Mouse (Mus musculus): ENCODE data around the gene Ppa1. TPM values are rescaled to one million over a fixed set of nuclear protein-coding genes. Genes with fewer than 3 reads are reported as not detected.

The Ppa1 gene
- polyA plus RNA-seq, 1 experiment from 2014 or later = 265 TPM

DNA sequence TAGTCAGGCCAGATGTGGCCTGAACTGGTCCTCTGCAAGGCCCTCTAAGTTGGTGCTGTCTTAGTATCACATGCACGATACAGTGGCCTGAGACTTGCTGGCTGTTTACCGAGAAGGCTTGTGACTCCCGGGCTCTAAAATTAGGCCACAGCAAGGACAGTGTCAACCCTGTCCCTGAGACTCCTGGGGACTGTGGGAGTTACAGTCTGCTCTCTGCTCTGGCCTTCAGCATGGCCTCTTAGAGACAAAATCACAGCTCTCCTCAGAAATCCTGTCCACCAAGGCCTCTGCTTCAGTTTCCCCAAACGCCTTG, 20.5 kb upstream of the Ppa1 start:
- no peak for ATAC-seq
- 85% methylated on average over 4 of the region's 4 CpGs for WGBS
- H3K4me1 ChIP-seq (ENCODE audit: control insufficient read depth, insufficient read depth, low read length) = peaks cover 7% of the 10 kb centered on the region; the same call in 1 of the 2 replicates

DNA sequence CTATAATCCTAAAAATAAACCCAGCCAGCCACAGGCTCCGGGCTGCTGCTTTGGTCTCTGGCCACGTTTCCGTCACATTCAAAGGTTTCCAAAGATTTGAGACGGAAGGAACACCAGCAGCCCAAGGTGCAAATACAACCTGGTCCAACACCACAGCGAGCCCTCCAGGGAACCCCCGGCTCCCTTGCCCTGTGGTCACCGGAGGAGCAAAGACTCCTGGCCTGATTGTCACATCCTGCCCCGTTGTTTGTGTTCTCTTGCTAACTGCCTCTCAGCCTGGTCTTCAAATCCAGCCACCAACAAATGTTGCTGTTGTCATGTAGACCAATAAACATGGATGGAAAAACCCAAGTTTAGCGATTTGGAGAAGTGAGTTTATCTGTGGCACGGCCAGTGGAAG, 15.9 kb upstream of the Ppa1 start:
- no peak overlapping the region for H3K9ac ChIP-seq (ENCODE audit: low read length)
- ATAC-seq = no peak
- no peaks in the 10 kb centered on the region for H3K9me3 ChIP-seq (replicated peaks; ENCODE audit: control insufficient read depth, low read length)
- H3K27me3 ChIP-seq (replicated peaks; ENCODE audit: control insufficient read depth, insufficient read depth, low read length) = no peaks in the 10 kb centered on the region
- no peak overlapping the region for H3K27ac ChIP-seq (ENCODE audit: low read depth, low read length)
- DNase-seq (ENCODE audit: low spot score) = no peak
- H3K4me1 ChIP-seq (ENCODE audit: control insufficient read depth, insufficient read depth, low read length) = no peaks in the 10 kb centered on the region
- no peak overlapping the region for H3K4me3 ChIP-seq (ENCODE audit: low read depth, low read length)
- H3K36me3 ChIP-seq (ENCODE audit: control insufficient read depth, insufficient read depth, low read length) = no peaks in the 10 kb centered on the region
- H3K4me2 ChIP-seq (ENCODE audit: low read length) = no peak overlapping the region
- WGBS = 91% methylated on average over 10 of the region's 10 CpGs

More for the DNA sequence above, 20.5 kb upstream of the Ppa1 start:
- no peak overlapping the region for H3K27ac ChIP-seq (ENCODE audit: low read depth, low read length)
- no peaks in the 10 kb centered on the region for H3K9me3 ChIP-seq (replicated peaks; ENCODE audit: control insufficient read depth, low read length)
- H3K36me3 ChIP-seq (ENCODE audit: control insufficient read depth, insufficient read depth, low read length) = no peaks in the 10 kb centered on the region
- H3K27me3 ChIP-seq (replicated peaks; ENCODE audit: control insufficient read depth, insufficient read depth, low read length) = peaks cover 15% of the 10 kb centered on the region
- DNase-seq (ENCODE audit: low spot score) = no peak
- H3K4me3 ChIP-seq (ENCODE audit: low read depth, low read length) = no peak overlapping the region
- no peak overlapping the region for H3K4me2 ChIP-seq (ENCODE audit: low read length)
- H3K9ac ChIP-seq (ENCODE audit: low read length) = no peak overlapping the region

DNA sequence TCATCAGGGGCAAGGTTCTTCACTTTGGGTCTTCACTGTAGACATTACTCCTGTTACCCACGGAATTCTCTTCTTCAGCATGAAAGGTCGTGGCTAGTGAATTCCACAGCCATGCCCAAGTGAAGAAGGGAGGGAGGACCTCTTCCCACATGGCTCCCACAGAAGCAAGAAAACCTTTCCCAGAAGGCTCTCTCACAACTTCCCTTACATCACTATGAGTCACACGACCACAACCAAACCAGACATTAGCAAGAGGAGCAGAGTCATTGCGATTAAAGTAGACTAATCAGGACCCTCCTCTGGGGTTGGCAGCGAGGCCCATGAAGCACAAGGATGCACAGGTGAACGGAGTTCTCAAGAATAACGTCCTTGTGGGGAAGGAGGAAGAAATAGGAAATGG, 11.3 kb upstream of the Ppa1 start:
- H3K4me1 ChIP-seq (ENCODE audit: control insufficient read depth, insufficient read depth, low read length) = no peaks in the 10 kb centered on the region

DNA sequence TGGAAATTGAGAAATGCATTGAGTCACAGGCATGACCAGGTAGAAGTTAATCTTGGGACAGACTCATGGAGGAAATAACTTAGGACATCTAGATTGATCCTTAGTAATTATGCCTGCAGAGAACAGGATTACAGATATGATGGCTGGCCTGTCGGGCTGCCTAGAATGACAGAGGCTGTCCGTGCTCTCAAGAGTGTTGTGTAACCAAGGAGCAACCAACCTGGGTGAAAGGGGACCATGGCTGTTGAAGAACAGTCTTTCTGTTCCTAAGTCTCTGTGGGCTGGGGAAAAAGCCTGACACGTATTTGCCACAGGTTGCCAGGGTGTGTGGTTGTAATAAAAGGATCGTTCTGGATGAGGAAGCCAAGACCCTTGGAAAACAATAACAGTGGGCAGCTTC, 8.0 kb upstream of the Ppa1 start:
- Histone ChIP-seq H3K4me2 (ENCODE audit: low read length) (no peak overlapping the region), H3K4me3 (ENCODE audit: low read depth, low read length) (no peak overlapping the region), H3K36me3 (ENCODE audit: control insufficient read depth, insufficient read depth, low read length) (no peaks in the 10 kb centered on the region), H3K4me1 (ENCODE audit: control insufficient read depth, insufficient read depth, low read length) (no peaks in the 10 kb centered on the region), H3K9ac (ENCODE audit: low read length) (no peak overlapping the region), H3K27ac (ENCODE audit: low read depth, low read length) (no peak overlapping the region), H3K9me3 (replicated peaks; ENCODE audit: control insufficient read depth, low read length) (no peaks in the 10 kb centered on the region), H3K27me3 (replicated peaks; ENCODE audit: control insufficient read depth, insufficient read depth, low read length) (no peaks in the 10 kb centered on the region)
- ATAC-seq (no peak), DNase-seq (ENCODE audit: low spot score) (no peak)
- WGBS = 85% methylated on average over 4 of the region's 4 CpGs

More for the DNA sequence above, 11.3 kb upstream of the Ppa1 start:
- Histone ChIP-seq H3K4me3 (ENCODE audit: low read depth, low read length) (no peak overlapping the region), H3K27ac (ENCODE audit: low read depth, low read length) (no peak overlapping the region), H3K36me3 (ENCODE audit: control insufficient read depth, insufficient read depth, low read length) (no peaks in the 10 kb centered on the region), H3K4me2 (ENCODE audit: low read length) (no peak overlapping the region), H3K9me3 (replicated peaks; ENCODE audit: control insufficient read depth, low read length) (no peaks in the 10 kb centered on the region), H3K9ac (ENCODE audit: low read length) (no peak overlapping the region), H3K27me3 (replicated peaks; ENCODE audit: control insufficient read depth, insufficient read depth, low read length) (no peaks in the 10 kb centered on the region)
- DNase-seq (ENCODE audit: low spot score) = no peak
- WGBS = 74% methylated on average over 7 of the region's 7 CpGs
- ATAC-seq = no peak

DNA sequence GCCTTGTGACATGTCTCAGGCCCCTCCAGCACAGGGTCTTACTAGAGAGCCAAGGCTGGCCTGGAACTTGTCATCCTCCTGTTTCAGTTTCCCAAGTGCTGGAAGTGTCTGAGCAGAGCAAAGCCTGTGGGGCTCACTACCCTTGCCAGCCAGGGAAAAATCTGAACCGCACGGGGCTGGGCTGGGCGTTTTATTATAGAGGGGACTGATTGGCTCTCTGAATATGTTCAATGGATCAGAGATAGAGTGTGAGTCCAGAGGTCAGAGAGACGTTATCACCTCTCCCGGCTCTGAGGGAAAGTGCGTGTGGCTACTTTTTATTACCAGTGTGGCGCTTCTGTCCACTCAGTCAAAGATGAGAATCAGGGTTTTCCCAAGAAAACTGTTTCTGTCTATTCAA, 1.8 kb upstream of the Ppa1 start:
- Histone ChIP-seq H3K4me2 (ENCODE audit: low read length) (no peak overlapping the region), H3K27me3 (replicated peaks; ENCODE audit: control insufficient read depth, insufficient read depth, low read length) (no peaks in the 10 kb centered on the region), H3K27ac (ENCODE audit: low read depth, low read length) (no peak overlapping the region), H3K36me3 (ENCODE audit: control insufficient read depth, insufficient read depth, low read length) (peaks cover 2% of the 10 kb centered on the region; the same call in 1 of the 2 replicates), H3K4me3 (ENCODE audit: low read depth, low read length) (no peak overlapping the region), H3K9me3 (replicated peaks; ENCODE audit: control insufficient read depth, low read length) (no peaks in the 10 kb centered on the region), H3K4me1 (ENCODE audit: control insufficient read depth, insufficient read depth, low read length) (peaks cover 6% of the 10 kb centered on the region), H3K9ac (ENCODE audit: low read length) (no peak overlapping the region)
- DNase-seq (ENCODE audit: low spot score) (no peak), ATAC-seq (no peak)
- 71% methylated on average over 7 of the region's 7 CpGs for WGBS

DNA sequence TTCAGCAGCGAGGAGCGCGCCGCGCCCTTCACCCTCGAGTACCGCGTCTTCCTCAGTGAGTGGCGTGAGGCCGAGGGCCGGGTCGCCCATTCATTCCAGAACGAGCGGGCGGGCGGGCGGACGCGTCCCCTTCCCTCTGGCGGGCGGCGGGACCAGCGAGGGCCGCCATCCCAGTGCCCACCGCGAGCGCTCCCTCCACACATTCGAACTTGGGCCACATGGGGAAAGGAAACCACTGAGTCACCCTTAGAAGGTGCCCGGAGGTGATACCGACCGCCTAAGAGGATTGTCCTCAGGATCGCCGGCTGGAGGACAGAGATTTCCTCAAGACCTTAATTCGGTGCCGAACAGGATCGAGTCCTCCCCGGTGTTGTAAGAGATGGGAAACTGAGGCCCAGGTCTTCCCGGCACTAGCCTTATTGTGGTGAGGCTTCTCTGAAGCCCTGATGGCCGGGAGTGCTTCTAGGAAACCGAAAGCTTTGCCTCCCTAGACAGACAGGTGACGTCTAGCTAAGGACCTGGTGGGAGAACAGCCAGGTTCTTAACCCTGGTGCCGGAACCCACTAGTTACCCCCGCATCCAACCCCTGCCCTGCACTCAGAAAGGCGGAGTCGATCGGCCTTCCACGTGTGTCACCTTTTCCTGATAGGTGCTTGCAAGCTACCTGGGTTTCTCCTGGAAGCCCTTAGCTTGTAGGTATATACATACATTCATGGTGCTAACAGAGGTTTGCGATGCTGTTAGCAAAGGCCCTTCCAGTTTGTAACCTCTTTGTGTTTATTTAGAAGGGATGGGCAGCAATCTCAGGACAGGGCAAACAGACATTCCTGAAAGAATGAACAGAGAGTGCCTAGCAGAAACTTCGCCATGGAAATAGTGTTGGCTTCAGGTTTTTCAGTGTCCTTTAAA, 639 bp downstream of the Ppa1 start:
- Histone ChIP-seq H3K27me3 (replicated peaks; ENCODE audit: control insufficient read depth, insufficient read depth, low read length) (no peaks in the 10 kb centered on the region), H3K4me2 (ENCODE audit: low read length) (peak overlapping the region; percentile 93), H3K36me3 (ENCODE audit: control insufficient read depth, insufficient read depth, low read length) (peaks cover 15% of the 10 kb centered on the region; the same call in 1 of the 2 replicates), H3K9ac (ENCODE audit: low read length) (peak overlapping the region; percentile 85), H3K9me3 (replicated peaks; ENCODE audit: control insufficient read depth, low read length) (no peaks in the 10 kb centered on the region), H3K27ac (ENCODE audit: low read depth, low read length) (peak overlapping the region; percentile 84), H3K4me3 (ENCODE audit: low read depth, low read length) (peak overlapping the region; percentile 85), H3K4me1 (ENCODE audit: control insufficient read depth, insufficient read depth, low read length) (peaks cover 6% of the 10 kb centered on the region)
- DNase-seq (ENCODE audit: low spot score) (no peak), ATAC-seq (peak; percentile 72; the same call in 1 of the 2 replicates)
- 1% methylated on average over 46 of the region's 49 CpGs for WGBS

DNA sequence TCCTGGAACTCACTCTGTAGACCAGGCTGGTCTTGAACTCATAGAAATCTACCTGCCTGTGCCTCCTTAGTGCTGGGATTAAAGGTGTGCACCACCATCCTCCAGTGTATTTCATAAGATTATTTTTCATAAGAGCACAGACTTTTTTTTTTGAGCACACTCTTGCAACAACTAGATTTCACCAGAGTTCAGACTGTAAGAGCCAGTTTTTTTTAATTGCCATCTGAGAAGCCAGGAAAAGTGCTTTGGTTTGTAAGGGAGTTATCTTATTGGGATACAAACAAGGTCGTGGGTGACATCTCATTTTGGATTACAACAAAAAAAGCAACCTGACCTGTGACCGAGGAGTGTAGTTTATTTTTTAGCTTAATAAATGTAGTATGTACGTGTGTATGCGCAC, 5.8 kb downstream of the Ppa1 start:
- Histone ChIP-seq H3K9me3 (replicated peaks; ENCODE audit: control insufficient read depth, low read length) (no peaks in the 10 kb centered on the region), H3K4me3 (ENCODE audit: low read depth, low read length) (no peak overlapping the region), H3K27me3 (replicated peaks; ENCODE audit: control insufficient read depth, insufficient read depth, low read length) (no peaks in the 10 kb centered on the region), H3K4me1 (ENCODE audit: control insufficient read depth, insufficient read depth, low read length) (peaks cover 3% of the 10 kb centered on the region), H3K36me3 (ENCODE audit: control insufficient read depth, insufficient read depth, low read length) (peaks cover 27% of the 10 kb centered on the region), H3K4me2 (ENCODE audit: low read length) (no peak overlapping the region), H3K27ac (ENCODE audit: low read depth, low read length) (no peak overlapping the region), H3K9ac (ENCODE audit: low read length) (no peak overlapping the region)
- no peak for ATAC-seq
- 92% methylated on average over 4 of the region's 4 CpGs for WGBS
- no peak for DNase-seq (ENCODE audit: low spot score)

DNA sequence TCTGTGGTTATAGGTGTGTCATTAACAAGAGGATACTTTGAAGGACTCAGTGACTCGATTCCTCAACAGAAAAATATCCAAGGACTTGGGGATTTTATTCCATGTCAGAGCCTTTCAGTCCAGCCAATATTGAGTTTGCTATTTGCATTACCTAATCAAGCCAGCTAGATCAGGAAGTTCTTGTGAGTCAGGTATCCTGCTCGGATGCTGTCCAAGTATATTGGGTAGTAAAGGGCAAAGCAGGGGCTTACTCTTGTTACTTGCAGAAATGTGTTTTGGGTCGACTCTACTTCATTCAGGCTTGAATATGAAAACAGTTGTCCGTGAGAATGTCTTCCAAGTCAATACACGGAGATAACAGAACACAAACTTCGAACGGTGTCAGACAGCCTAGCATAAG, 6.3 kb downstream of the Ppa1 start:
- Histone ChIP-seq H3K27me3 (replicated peaks; ENCODE audit: control insufficient read depth, insufficient read depth, low read length) (no peaks in the 10 kb centered on the region), H3K9ac (ENCODE audit: low read length) (no peak overlapping the region), H3K4me2 (ENCODE audit: low read length) (no peak overlapping the region), H3K36me3 (ENCODE audit: control insufficient read depth, insufficient read depth, low read length) (peaks cover 33% of the 10 kb centered on the region), H3K9me3 (replicated peaks; ENCODE audit: control insufficient read depth, low read length) (no peaks in the 10 kb centered on the region), H3K4me1 (ENCODE audit: control insufficient read depth, insufficient read depth, low read length) (no peaks in the 10 kb centered on the region), H3K4me3 (ENCODE audit: low read depth, low read length) (no peak overlapping the region), H3K27ac (ENCODE audit: low read depth, low read length) (no peak overlapping the region)
- DNase-seq (ENCODE audit: low spot score) (no peak), ATAC-seq (no peak)
- WGBS = 94% methylated on average over 7 of the region's 7 CpGs

DNA sequence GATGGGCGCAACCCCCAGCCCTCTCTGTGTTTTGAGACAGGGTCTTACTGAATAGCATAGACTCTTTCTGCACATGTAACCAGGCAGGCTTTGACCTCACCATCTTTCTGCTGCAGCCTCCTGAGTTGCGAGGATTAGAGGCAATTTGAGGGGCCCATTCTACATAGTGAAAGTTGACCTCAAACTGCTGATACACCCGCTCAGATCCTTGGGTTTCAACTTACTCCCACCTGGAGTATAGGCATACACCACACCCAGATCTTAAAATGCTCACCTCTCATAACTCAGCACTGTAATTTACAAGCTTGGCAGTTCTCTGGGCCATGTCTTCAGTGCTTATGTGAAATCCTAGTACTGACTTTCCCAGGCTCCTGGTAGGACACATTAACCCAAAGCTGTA, 6.8 kb downstream of the Ppa1 start:
- Histone ChIP-seq H3K4me1 (ENCODE audit: control insufficient read depth, insufficient read depth, low read length) (no peaks in the 10 kb centered on the region), H3K36me3 (ENCODE audit: control insufficient read depth, insufficient read depth, low read length) (peaks cover 38% of the 10 kb centered on the region), H3K4me2 (ENCODE audit: low read length) (no peak overlapping the region), H3K27ac (ENCODE audit: low read depth, low read length) (no peak overlapping the region), H3K9ac (ENCODE audit: low read length) (no peak overlapping the region), H3K9me3 (replicated peaks; ENCODE audit: control insufficient read depth, low read length) (no peaks in the 10 kb centered on the region), H3K4me3 (ENCODE audit: low read depth, low read length) (no peak overlapping the region), H3K27me3 (replicated peaks; ENCODE audit: control insufficient read depth, insufficient read depth, low read length) (no peaks in the 10 kb centered on the region)
- 94% methylated on average over 3 of the region's 3 CpGs for WGBS
- ATAC-seq = no peak
- no peak for DNase-seq (ENCODE audit: low spot score)

Measured in forebrain, embryonic 14.5 days (tissue).